Mouse (Mus musculus): ENCODE measurements around the gene Gnb5. TPM values are rescaled to one million over a fixed set of nuclear protein-coding genes. Genes with fewer than 3 reads are reported as not detected.
A peak's percentile ranks its signal among the peaks of the same experiment; 100 is the strongest.

Gnb5 gene
- polyA plus RNA-seq, 1 experiment from 2014 or later = 29.3 TPM

DNA sequence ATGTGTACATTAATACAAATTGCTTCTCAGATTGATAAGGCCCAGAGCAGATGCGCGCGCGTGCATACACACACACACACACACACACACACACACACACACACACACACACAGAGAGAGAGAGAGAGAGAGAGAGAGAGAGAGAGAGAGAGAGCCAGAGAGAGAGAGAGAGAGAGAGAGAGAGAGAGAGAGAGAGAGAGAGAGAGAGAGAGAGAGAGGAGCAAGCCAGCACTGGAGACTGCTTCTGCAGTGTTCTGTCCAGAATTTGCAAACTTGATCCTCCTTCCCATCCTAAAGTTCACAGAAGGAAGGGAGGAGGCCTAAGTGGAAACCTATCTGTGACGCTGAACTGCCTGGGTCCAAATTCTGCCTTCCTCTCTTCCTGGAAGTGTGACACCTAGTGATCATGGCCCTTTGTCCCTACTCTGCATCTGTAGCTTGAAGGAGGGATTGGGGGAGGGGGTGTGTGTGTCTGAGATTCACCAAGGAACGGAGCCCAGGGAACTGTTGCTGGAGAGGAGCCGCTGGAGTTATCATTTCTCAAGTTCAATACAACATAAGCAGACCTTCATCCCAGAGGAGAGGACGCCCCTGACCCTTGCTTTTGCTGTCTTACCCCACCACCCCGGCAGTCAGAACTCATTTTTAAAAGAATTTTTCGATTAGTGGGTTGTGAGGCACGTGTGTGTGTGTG lies 7.2 kb downstream of the Gnb5 start:
- H3K27ac ChIP-seq (replicated peaks) = peak overlapping the region; percentile 85
- WGBS = 32% methylated on average over 11 of the region's 11 CpGs
- no peaks in the 10 kb centered on the region for H3K27me3 ChIP-seq (ENCODE audit: low read depth, poor library complexity, severe bottlenecking)
- DNase-seq (ENCODE audit: low spot score) = peak; percentile 46
- peaks cover 27% of the 10 kb centered on the region for H3K4me1 ChIP-seq
- peak overlapping the region; percentile 61 for H3K4me3 ChIP-seq
- H3K36me3 ChIP-seq = peaks cover 4% of the 10 kb centered on the region; the same call in 1 of the 2 replicates
- no peaks in the 10 kb centered on the region for H3K9me3 ChIP-seq (replicated peaks)

DNA sequence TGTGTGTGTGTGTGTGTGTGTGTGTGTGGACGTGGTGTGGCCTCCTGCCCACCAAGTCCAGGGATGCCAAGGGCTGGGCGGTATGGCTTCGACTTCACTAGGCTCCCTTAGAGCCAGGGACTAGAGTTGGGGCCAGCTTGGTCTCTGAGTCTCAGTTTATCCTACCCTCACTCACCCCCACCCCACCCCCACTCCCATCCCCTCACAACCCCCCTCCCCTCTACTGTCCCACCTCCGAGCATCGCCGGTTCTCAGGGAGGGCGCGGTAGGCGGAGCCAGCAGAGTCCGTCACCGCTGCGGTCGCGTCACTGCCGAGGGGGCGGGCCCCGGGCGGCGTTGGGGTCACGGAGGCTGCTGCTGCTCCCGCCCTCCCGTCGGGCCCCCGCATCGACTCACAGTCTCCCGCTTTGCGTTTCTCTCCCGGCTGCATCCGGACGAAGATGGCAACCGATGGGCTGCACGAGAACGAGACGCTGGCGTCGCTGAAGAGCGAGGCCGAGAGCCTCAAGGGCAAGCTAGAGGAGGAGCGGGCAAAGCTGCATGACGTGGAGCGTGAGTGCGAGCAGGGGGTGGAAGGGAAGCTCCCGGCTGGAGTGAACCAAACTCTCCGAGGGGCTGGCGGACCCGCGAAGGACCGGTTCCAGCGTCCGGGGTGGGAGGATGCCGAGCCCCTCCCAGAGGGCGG lies 7.9 kb downstream of the Gnb5 start:
- Histone ChIP-seq H3K4me1 (peaks cover 27% of the 10 kb centered on the region), H3K9me3 (replicated peaks) (no peaks in the 10 kb centered on the region), H3K27me3 (ENCODE audit: low read depth, poor library complexity, severe bottlenecking) (no peaks in the 10 kb centered on the region), H3K4me3 (peak overlapping the region; percentile 61), H3K27ac (replicated peaks) (peak overlapping the region; percentile 85), H3K36me3 (peaks cover 4% of the 10 kb centered on the region; the same call in 1 of the 2 replicates)
- 0% methylated on average over 52 of the region's 52 CpGs for WGBS
- DNase-seq (ENCODE audit: low spot score) = peak; percentile 87

DNA sequence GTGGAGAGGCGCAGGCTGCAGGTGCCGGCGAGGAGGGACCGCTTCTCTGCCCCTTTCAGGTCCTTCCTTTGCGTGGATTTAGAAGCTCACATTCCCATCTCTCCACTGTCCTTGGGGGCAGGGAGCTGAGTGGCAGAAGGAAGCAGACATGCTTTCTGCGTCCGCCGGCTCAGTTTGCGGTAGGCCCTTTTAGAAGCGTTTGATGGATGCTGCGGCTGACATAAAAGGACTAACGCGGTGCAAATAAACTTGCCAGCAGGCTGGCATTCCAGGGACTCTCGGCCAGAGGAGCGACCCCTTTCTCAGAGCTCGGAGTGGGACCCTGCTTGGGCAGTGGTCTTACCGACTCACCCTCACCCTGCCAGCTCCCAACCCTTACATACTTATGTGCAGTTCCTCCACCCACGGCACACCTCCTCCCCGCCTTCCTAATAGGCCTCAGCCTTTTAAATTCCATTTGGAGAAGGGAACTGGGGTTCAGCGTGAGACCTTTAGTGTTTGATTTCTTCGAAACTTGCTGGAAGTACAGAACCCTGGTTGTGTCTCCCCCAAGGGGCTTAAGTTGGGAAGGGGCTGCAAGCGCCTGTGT lies 8.5 kb downstream of the Gnb5 start:
- peaks cover 4% of the 10 kb centered on the region; the same call in 1 of the 2 replicates for H3K36me3 ChIP-seq
- peak overlapping the region; percentile 85 for H3K27ac ChIP-seq (replicated peaks)
- no peaks in the 10 kb centered on the region for H3K9me3 ChIP-seq (replicated peaks)
- peaks cover 27% of the 10 kb centered on the region for H3K4me1 ChIP-seq
- H3K27me3 ChIP-seq (ENCODE audit: low read depth, poor library complexity, severe bottlenecking) = no peaks in the 10 kb centered on the region
- whole genome bisulfite sequencing = 3% methylated on average over 22 of the region's 22 CpGs
- H3K4me3 ChIP-seq = peak overlapping the region; percentile 61
- no peak for DNase-seq (ENCODE audit: low spot score)

GRCm38 (mm10) chr9:75315238-75315637 lies 9.2 kb downstream of the Gnb5 start:
- WGBS = 84% methylated on average over 3 of the region's 3 CpGs
- DNase-seq (ENCODE audit: low spot score) = no peak
- no peaks in the 10 kb centered on the region for H3K9me3 ChIP-seq (replicated peaks)
- H3K4me1 ChIP-seq = peaks cover 27% of the 10 kb centered on the region
- no peak overlapping the region for H3K27ac ChIP-seq (replicated peaks)
- H3K4me3 ChIP-seq = peak overlapping the region; percentile 61
- H3K36me3 ChIP-seq = peaks cover 4% of the 10 kb centered on the region; the same call in 1 of the 2 replicates
- no peaks in the 10 kb centered on the region for H3K27me3 ChIP-seq (ENCODE audit: low read depth, poor library complexity, severe bottlenecking)

DNA sequence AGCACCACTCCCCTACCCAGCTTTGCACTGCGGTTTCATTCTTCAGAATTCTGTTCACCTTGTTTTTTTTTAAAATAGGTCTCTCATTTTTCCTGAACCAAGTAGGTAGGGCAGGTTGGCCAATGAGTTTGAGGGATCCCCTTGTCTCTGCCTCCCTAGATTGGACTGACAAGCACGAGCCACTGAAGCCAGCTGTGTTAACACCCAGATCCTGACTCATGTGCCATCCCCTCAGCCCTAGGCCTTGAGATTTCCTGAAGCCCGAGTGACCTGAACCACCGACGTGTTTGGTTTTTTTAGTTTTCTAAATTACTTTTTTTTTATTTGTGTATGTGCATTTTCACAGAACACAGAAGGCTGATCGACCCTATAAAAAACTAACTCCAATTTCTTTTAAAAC lies 10.7 kb downstream of the Gnb5 start:
- 93% methylated on average over 6 of the region's 6 CpGs for WGBS
- Histone ChIP-seq H3K36me3 (peaks cover 4% of the 10 kb centered on the region; the same call in 1 of the 2 replicates), H3K27me3 (ENCODE audit: low read depth, poor library complexity, severe bottlenecking) (no peaks in the 10 kb centered on the region), H3K9me3 (replicated peaks) (no peaks in the 10 kb centered on the region), H3K4me3 (no peak overlapping the region), H3K4me1 (peaks cover 27% of the 10 kb centered on the region), H3K27ac (replicated peaks) (no peak overlapping the region)
- DNase-seq (ENCODE audit: low spot score) = no peak

- H3K9me3 ChIP-seq (replicated peaks) = no peaks in the 10 kb centered on the region
- no peaks in the 10 kb centered on the region for H3K27me3 ChIP-seq (ENCODE audit: low read depth, poor library complexity, severe bottlenecking)
- WGBS = 92% methylated on average over 2 of the region's 2 CpGs
- H3K36me3 ChIP-seq = peaks cover 4% of the 10 kb centered on the region; the same call in 1 of the 2 replicates
- H3K4me1 ChIP-seq = peaks cover 26% of the 10 kb centered on the region
- no peak for DNase-seq (ENCODE audit: low spot score)
- H3K27ac ChIP-seq (replicated peaks) = no peak overlapping the region
- H3K4me3 ChIP-seq = no peak overlapping the region
Measured at GRCm38 (mm10) chr9:75318196-75318595, 12.1 kb downstream of the Gnb5 start.

DNA sequence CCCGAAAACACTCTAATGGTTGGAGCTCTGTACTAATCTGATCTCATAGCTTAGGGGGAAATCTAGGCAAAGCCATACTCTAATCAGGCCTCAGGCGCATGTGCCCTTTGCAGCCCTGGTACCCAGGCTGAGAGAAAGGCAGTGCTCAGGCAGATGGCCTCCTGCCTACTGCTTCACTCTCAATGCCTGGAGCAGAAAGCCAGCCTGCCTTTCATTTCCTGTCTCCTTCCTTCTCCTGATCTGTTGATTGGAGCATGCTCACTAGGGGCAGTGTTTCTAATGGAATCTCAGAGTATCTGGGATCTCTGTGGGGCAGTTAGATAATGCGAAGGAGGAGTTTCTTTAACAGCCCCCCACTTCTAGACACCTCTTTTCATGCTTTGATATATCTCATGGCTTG lies 13.3 kb downstream of the Gnb5 start:
- DNase-seq (ENCODE audit: low spot score) = no peak
- Histone ChIP-seq H3K9me3 (replicated peaks) (no peaks in the 10 kb centered on the region), H3K4me3 (no peak overlapping the region), H3K27ac (replicated peaks) (no peak overlapping the region), H3K36me3 (peaks cover 4% of the 10 kb centered on the region; the same call in 1 of the 2 replicates), H3K27me3 (ENCODE audit: low read depth, poor library complexity, severe bottlenecking) (no peaks in the 10 kb centered on the region), H3K4me1 (peaks cover 15% of the 10 kb centered on the region)
- 83% methylated on average over 3 of the region's 3 CpGs for WGBS

DNA sequence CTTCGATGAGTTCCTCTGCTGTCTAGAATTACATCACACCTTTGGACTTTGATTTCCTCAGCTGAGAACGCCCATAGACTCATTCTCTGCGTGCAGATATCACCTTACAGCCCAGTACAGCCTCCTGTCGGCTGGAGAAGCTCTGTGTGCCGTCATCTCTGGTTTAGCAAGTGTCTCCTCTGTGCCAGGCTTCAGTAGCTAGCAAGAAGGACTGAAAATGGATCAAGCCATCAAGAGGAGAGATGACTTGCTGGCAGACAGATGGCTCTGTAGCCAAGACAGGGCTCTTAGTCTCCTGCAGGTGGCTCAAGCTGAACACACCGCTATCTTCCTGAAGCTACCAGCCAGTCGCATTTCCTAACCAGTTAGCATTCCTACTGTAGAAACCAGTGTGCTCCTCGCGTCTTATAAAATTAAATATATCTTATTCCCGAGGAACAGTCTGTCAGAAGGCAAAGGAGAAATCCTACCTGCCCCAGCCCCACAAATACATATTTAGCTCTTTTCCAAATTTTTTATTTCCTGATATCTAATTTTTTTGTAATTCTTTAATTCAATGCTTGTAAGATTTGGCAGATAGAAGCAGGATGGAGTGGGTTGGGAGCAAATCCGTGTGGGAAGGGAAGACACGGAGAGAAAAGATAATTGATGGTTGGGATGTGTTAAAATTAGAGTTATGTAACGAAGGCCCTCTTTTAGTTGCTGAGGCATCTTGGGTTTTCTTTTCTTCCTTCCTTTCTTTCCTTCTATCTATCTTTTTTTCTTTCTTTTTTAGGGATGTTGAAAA lies 16.2 kb downstream of the Gnb5 start:
- H3K9me3 ChIP-seq (replicated peaks) = no peaks in the 10 kb centered on the region
- H3K27me3 ChIP-seq (ENCODE audit: low read depth, poor library complexity, severe bottlenecking) = no peaks in the 10 kb centered on the region
- H3K27ac ChIP-seq (replicated peaks) = no peak overlapping the region
- H3K4me3 ChIP-seq = no peak overlapping the region
- no peaks in the 10 kb centered on the region for H3K4me1 ChIP-seq
- peaks cover 19% of the 10 kb centered on the region for H3K36me3 ChIP-seq
- 87% methylated on average over 13 of the region's 13 CpGs for WGBS
- no peak for DNase-seq (ENCODE audit: low spot score)

GRCm38 (mm10) chr9:75328047-75328446 lies 22.0 kb downstream of the Gnb5 start:
- Histone ChIP-seq H3K4me3 (no peak overlapping the region), H3K27me3 (ENCODE audit: low read depth, poor library complexity, severe bottlenecking) (no peaks in the 10 kb centered on the region), H3K9me3 (replicated peaks) (no peaks in the 10 kb centered on the region), H3K27ac (replicated peaks) (no peak overlapping the region), H3K4me1 (no peaks in the 10 kb centered on the region), H3K36me3 (peaks cover 57% of the 10 kb centered on the region)
- 96% methylated on average over 3 of the region's 3 CpGs for WGBS
- no peak for DNase-seq (ENCODE audit: low spot score)

DNA sequence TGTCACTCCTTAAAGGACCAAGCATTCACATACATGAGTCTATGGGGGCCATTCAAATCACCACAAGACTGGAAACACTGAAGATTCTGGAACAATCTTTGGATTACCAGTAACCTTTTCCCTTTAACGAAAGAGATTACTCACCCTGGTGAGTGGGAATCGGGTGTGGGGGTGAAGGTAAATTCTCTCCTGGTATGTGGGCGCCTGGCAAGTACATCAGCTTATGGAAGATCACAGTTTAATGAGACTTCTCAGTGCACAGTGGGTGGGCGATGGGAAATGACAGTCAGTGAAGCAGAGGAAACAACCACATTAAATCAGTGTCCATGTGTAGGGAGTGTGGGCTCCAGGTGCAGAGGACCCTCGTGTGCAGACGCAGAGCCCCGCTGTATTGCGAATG lies 24.7 kb downstream of the Gnb5 start:
- Histone ChIP-seq H3K4me3 (no peak overlapping the region), H3K9me3 (replicated peaks) (no peaks in the 10 kb centered on the region), H3K27me3 (ENCODE audit: low read depth, poor library complexity, severe bottlenecking) (no peaks in the 10 kb centered on the region), H3K27ac (replicated peaks) (no peak overlapping the region), H3K36me3 (peaks cover 74% of the 10 kb centered on the region), H3K4me1 (no peaks in the 10 kb centered on the region)
- DNase-seq (ENCODE audit: low spot score) = no peak
- 93% methylated on average over 8 of the region's 8 CpGs for WGBS

DNA sequence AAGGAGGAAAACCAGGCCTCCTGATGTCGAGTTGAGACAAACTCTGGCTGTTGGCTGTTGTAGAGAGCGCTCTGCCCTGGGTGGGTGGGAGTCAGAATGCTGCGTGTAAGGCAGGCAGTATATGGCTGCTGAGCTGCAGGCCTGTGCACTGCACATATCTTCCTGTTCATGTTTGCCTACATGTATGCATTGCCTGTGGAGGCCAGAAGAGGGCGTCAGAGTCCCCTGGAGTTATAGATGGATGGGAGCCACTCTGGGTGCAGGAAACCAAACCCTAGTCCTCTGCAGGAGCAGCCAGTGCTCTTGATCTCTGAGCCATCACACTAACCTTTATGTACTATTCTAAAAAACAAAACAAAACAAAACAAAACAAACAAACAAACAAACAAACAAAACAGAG lies 28.4 kb downstream of the Gnb5 start:
- peaks cover 90% of the 10 kb centered on the region for H3K36me3 ChIP-seq
- no peak for DNase-seq (ENCODE audit: low spot score)
- no peak overlapping the region for H3K4me3 ChIP-seq
- H3K4me1 ChIP-seq = no peaks in the 10 kb centered on the region
- WGBS = 75% methylated on average over 4 of the region's 4 CpGs
- no peak overlapping the region for H3K27ac ChIP-seq (replicated peaks)
- no peaks in the 10 kb centered on the region for H3K27me3 ChIP-seq (ENCODE audit: low read depth, poor library complexity, severe bottlenecking)
- no peaks in the 10 kb centered on the region for H3K9me3 ChIP-seq (replicated peaks)

GRCm38 (mm10) chr9:75338016-75338415 lies 31.9 kb downstream of the Gnb5 start:
- Histone ChIP-seq H3K36me3 (peaks cover 85% of the 10 kb centered on the region), H3K27ac (replicated peaks) (no peak overlapping the region), H3K4me1 (no peaks in the 10 kb centered on the region), H3K4me3 (no peak overlapping the region), H3K27me3 (ENCODE audit: low read depth, poor library complexity, severe bottlenecking) (no peaks in the 10 kb centered on the region), H3K9me3 (replicated peaks) (no peaks in the 10 kb centered on the region)
- 92% methylated on average over 6 of the region's 6 CpGs for WGBS
- no peak for DNase-seq (ENCODE audit: low spot score)
